Mouse (Mus musculus) bone marrow macrophage, adult 2 months (primary cell): ENCODE data around the gene Mmachc.

Experiments
- CTCF ChIP-seq: IDR thresholded peaks from 2 replicates; pipeline ENCODE4 v1.5.1; 2012; ENCODE audit warnings: low read depth, mild to moderate bottlenecking, low read length, moderate library complexity
- POLR2A ChIP-seq: IDR thresholded peaks from 2 replicates; pipeline ENCODE4 v1.6.1; 2012; ENCODE audit warnings: mild to moderate bottlenecking, low read depth, low read length, borderline replicate concordance

DNA sequence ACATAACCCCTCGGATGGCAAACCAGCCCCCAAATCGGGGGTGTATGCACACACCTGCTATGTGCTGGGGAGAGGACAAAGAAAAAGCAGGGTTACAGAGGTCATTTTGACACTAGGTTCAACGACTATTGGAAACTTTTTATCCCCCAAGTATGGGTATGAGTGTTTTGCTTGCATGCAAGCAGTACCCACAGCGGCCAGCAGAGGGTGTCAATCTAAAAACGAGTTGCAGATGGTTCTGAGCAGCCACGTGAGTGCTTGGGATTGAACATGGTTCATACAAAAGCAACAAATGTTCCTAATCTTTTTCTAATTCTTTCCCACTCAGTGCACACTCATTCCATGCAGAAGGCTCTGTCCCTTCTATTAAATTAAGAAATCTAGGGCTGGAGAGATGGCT, 4.4 kb downstream of the Mmachc start:
- TF ChIP-seq CTCF (peak; percentile 56), POLR2A (no peak)
